Mouse (Mus musculus): ENCODE measurements around the gene Rbm10.

Rbm10 gene

DNA sequence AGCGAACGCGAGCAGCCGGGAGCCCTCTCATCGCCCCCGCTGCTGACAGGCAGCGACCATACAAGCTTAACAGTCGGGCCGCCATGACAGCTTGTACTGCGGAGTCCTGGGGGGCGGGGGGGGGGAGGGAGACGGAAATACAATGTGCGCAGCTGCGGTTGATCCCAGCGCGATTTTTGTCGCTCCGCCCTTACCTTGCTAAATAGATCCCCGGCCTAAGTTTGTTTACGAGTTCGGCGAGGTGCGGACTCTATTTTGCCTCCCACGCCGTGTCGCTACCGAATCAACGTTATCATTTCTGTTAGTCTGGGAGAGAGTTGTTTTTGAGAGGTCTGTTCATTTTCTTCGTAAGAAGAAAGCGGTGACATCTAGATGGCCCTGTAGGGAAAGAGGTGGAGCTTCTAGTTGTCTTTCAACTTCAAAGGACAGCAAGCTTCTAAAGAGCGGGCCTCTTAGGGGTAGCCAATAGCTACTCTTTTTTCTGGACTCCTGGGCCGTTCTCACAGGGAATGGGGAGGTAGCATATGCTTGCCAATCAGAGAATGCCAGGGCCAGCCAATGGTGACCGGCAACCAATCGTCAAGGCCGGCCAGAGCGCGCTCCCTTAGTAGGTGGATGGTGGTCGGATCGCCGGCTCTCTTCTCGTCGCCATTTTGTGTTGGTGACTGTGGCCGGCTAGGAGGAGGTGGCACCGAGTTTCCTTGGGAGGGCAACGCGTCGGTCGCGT is at the start of gene Rbm10, which contains the start of gene Ndufb11:
Rbm10 (plus strand) TSS at position 328 of the 727 bp plus-strand sequence.
Ndufb11 (minus strand) TSS at position 444 of the 727 bp plus-strand sequence.
- peak; percentile 81 to 88 for DNase-seq (ENCODE audit: low spot score in 2 of 2)

DNA sequence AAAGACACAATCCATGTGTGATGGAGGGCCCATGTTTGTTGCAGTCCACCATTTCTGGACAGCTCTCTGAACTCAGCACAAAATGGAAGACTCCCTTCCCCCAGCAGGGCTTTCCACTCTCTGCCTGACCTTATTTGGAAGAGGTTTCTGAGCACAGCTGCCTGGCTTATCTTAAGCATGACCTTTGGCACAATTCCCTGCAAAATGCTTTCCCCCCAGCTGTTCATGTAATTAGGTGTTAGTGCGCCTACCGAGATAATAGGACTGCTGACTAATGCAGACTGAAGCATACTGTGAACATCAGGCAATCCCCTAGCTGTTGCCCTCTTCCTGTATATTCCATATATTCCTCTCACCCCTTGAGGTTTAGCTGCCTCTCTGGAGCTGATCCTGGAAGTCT is 46.3 kb upstream of the Rbm10 start:
- peak in 1 of 2 experiments; percentile 1 for DNase-seq (ENCODE audit: low spot score in 2 of 2)

DNA sequence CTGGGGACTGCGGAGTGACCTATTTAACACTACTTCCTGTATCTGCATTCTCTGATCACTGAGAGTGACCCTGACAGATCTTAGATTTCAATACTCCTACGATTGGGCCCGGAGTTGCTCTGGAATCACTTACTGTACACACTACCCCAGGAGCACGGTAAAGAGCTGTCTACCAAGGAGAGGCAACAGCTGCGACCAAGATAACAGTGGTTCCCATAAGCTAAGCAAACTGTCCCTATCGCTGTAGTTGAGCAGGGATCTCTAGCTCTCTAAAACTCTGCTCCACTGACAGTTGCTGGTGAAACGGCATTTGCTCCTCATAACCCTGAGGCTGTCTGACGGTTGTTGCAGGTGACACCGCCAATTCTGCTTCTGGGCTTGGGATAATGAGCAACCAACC is 44.6 kb upstream of the Rbm10 start:
- no peak for DNase-seq (ENCODE audit: low spot score in 2 of 2)

DNA sequence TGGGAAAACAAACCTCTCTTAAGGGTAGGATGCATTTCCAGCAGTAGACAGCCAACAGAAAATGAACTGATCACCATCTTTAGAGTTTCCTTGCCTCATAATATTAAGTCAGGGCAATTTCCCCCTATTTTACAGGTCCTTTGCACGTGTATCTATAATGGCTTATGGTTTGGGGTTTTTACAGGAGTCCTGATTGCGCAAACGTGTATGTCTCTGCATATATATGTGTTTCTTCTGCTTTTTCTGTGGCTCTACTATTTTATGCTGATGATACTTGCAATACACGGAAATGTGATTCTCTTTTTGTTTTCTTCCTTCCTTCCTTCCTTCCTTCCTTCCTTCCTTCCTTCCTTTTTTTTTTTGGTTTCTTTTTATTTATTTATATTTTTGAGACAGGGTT is 43.4 kb upstream of the Rbm10 start:
- DNase-seq (ENCODE audit: low spot score in 2 of 2), result no peak

DNA sequence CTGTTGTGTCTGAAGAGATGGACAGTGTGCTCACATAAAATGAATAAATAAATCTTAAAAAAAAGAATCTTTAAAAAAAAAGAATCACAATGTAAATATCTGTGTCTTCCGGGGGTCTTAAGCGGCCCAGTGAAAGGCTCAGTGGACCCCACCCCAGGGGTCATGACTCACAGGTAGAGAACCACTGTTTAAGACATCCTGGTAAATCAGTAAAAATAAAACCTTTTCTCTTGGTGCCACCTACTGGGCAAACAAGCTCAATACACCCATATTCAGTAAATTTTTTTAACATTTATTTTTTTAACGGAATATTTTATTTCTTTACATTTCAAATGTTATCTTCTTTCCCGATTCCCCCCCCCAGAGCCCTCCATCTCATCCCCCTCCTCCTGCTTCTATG is 29.3 kb upstream of the Rbm10 start:
- DNase-seq (ENCODE audit: low spot score in 2 of 2), result no peak

DNA sequence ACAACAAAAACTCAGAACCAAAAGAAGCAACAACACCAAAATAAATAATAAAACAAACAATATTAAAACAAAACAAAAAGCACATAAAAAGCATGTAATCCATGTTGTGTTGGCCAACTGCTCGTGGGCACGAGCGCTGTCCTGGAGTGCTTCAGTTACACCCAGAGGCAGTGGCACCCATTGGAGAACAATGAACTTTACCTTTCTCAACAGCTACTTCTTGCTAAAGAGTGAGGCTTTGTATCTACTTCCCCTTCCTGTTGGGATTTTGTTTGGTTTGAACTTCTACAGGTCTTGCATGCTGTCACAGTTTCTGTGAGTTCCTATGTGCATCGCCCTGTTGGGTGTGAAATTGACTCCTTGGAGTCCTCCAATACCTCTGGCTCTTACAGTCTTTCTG is 8.8 kb upstream of the Rbm10 start:
- DNase-seq (ENCODE audit: low spot score in 2 of 2), result no peak

DNA sequence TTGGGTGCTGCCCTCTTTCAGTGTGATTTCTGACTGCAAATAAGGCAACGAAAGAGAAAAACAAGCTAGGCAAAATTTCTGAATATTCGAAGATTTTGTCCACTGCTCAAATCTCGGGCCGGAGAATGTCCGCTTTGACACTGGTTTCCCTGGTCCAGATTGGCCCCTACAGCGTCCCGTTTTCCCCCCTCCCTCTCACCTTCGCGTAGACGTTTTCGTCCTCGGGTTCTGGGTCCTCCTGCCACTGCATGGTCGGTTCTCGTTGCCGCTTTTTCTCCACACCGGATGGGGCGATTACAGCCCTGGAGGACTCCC is 485 bp upstream of the Rbm10 start:
- DNase-seq (ENCODE audit: low spot score in 2 of 2), result peak in 1 of 2 experiments; percentile 49

DNA sequence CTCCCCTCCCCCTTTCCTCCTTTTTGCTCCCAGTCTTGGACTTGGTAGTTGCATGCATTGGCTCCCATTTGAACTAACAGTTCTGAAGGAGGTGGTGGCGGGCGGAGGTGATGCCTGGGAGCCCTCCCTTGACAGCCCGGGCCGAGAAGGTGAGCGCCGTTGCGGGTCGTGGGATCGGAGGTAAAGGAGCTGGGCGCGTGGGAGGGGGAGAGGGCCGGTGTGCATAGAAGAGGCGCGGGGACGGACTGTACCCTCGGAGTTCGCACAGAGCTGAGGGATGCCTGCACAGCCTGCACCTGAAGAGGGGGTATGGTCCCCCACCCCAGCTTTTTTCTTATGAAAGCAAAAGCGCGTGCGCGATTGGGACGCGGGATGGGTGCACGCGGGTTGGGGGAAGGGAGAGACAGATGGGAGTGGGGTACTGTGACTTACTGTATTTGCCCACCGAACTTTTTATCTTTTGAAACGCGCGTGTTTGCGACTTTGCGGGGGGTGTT is 648 bp downstream of the Rbm10 start:
- no peak for DNase-seq (ENCODE audit: low spot score in 2 of 2)

DNA sequence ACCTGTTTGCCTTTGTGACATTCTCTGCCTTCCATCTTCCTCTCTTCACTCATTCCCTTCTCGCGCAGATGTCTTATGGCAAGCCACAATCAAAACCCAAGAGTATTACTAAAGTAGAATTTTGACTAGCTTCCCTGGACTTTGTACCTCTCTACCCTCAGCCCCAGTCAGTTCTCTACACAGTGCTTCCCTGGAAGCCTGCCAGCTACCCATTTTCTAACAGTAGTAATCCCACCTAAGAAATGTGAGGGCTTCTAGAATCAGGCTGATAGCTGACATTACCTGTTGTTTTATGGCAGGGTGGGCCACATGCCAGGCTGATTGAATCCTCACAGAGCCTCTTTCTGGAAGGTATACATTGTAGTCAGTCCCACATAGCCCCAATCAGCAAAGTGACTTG is 20.8 kb downstream of the Rbm10 start:
- DNase-seq (ENCODE audit: low spot score in 2 of 2), result no peak

DNA sequence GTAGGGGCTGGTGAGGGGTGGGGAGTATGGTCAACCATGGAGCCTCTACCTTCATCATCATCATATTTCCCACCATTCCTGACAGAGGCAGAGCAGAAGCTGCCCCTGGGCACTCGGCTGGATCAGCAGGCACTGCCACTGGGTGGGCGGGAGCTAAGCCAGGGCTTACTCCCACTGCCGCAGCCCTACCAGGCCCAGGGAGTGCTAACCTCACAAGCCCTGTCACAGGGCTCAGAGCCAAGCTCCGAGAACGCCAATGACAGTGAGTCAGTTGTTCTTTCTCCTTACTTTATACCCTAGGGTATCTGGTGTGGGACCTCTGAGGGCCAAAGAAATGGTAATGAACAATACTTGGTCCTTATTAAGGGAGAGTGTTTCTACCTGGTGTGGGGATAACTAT is 27.5 kb downstream of the Rbm10 start:
- DNase-seq (ENCODE audit: low spot score in 2 of 2), result no peak

DNA sequence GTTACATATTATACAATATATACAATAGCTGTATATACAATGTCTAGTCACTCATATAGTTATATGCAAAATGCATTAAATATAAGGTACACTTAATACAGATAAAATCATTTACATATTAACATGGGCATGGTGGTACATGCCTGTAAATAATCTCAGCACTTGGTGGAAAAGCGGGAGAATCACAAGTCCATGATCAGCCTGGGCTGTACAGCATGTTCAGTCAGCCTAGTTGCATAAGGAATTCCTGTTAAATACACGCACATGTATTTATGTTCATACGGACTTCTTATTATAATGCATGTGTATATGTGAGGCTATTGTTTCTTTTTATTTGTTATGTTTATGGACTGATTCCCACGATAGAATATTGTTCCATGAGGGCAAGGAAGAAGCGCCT is 40.3 kb downstream of the Rbm10 start:
- no peak for DNase-seq (ENCODE audit: low spot score in 2 of 2)

DNA sequence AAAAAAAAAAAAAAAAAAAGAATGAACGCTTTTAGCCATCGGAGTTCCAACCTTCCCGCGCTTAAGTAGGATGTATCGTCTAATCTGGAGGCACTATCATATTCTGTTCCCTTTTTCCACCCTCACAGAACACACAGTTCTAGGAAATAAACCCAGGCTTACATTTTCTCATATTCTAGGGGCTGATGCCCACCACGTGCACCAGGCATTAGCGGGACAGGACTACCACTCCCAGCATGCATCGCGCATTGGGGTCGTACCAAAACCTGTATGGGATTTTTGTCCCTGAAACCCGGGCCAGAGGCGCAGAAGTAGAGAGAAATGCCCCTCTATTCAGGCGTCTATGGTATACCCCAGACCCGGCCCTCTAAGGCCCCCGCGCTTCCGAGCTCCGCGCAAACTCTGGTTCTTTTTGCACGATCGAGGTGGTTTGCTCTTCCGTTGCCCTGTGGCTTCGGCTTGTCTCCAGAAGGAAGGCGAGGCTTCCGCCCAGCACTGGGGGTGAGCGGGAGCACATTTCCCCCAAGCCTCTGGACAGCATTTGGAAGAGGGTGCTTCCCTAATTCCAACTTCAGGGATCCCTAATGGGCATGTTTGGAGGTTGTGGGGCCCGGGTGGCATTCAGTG is 40.8 kb downstream of the Rbm10 start, which contains the start of gene Uba1:
Uba1 (plus strand) TSS at position 301 of the 627 bp plus-strand sequence.
- DNase-seq (ENCODE audit: low spot score in 2 of 2), result peak; percentile 50 to 85

DNA sequence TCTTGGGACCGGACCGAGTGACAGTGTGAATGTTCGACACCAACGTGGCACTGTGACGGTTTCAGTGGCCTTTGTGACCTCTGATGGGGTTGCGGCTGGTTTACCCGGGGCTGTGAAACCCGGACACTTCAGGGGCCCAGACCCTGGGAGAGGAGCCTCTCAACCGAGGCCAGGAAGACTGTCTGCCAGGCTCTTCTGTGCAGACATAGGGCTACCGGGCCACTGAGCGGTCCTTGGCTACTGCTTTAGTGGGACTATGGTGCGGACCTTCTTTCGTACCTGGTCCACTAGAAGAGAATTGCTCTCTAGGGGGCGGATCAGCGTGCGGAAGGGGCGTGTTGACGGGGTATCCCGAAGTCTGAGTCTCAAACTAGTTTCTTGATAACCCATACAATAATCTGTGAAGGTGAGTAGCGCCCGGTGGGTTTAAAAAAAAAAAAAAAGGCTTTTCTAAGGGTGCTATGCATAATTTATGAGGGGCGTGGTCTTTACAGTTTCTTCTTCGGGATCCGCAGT is 41.6 kb downstream of the Rbm10 start:
- DNase-seq (ENCODE audit: low spot score in 2 of 2), result no peak

DNA sequence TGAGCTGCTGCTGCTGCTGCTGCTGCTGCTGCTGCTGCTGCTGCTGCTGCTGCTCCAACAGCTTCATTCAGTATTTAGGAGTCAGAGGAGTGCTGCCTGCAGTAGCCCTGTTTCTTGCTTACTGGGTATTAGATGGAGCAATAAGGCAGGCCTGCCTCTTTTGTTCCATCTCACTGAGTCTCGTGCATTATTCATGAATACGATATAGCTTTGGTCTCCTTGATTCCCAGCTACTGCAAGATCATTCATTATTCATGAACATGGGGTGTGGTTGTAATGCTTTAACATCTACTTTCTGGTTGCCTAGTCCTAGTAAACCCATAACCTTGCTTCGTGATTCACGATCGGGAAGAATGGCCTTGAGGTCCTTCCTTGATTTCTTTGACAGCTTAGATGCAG is 45.0 kb downstream of the Rbm10 start:
- no peak for DNase-seq (ENCODE audit: low spot score in 2 of 2)

DNA sequence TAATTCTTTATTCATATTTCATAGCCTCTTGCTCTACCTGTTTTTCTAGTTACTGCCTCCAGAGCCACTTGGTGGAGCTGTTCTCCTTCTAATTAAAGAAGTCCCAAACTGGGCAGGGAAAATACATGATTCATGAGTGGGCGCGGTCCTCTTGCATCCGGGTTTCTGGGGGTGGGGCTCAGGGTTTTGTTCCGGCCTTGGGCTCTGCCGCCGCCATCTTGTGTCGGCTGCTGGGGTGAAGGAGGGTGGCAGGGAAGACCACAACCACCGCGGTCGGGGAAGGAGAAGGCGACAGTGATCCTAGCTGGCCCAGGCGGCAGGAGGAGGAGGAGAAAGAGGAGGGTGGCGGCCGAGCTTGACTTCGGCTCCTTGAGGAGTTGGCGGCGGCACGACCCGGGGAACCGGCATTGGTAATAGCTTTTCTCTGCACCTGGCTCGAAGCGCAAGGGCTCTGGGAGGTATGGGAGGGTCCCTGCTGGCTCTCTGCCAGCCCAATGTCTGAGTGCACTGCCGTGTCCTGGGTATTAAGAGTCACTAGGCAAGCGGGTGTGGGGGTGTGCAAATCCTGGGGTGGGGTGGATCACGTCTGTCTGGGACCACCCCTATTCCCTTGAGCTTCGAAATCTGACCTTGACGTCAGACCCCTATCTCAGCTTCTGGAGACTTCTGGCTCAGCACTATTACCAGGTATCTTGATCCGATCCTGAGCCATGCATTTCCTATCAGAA is 45.6 kb downstream of the Rbm10 start:
- peak; percentile 77 to 89 for DNase-seq (ENCODE audit: low spot score in 2 of 2)

DNA sequence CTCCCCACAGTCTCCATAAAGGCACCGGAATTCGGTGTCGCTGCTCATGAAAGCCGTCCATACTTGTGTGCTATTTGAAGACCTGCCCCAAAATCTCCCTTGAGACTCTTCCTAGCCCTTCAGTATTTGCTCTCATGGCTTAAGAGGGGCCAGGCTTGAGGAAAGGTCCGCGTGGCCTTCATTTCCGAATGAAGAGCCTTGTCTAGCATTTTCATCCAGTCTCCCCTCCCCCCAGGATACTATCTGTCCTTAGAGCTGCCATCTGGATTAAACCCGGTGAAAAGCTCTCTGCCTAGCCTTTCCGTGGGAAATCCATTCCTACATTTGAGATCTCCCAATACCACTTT is 46.1 kb downstream of the Rbm10 start:
- DNase-seq (ENCODE audit: low spot score in 2 of 2), result peak in 1 of 2 experiments; percentile 11

DNA sequence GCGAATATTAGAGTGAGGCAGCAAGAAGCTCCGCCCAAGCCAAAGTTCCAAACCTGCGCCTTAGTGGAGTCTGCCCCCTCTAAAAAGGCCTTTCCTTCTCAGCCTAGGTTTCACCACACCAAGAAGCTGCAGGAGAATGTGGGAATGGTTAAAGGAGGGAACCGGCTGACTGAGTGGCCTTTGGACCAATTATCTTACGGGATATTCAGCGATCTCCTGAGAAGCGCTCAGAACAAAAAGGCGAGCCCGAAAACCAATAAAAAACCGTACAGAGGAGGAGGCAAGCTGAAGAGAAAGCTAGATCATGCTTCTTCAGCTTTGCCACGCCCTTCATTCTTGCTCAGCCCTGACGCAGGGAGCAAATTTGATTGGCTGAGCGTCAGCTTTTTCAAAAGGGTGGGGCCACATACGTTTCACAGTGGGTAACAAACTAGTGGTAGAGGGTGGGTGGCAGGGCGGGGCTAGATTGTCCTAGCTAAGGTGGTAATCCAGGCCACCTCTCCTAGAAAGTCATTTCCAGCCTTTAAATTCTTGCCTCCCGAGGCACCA is 70.3 kb downstream of the Rbm10 start, which contains the start of gene Cdk16:
Cdk16 (plus strand) TSS at position 436 of the 549 bp plus-strand sequence.
- DNase-seq (ENCODE audit: low spot score in 2 of 2), result peak; percentile 89

DNA sequence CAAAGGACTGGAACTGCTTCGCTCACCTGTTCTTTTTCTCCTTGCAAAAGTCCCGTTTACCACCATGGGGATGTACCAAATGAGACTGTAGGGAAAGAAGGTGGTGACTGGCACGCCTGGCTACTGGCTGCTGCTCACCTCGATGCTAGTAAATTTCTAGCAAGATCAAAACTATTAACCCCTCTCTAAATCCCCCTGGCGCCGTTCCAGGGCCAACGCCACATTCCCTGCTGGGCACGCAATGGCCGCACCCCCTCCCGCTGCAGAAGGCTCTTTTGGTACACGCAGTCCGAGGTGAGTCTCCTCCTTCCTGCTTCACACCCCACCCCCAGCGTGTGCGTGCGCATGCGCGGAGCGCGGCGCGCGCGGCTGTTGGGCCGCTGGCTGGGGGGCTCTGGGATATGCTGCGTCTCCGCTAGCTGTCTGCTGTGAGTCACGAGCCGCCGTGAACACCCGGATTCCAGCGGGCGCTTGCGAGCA is 70.8 kb downstream of the Rbm10 start:
- DNase-seq (ENCODE audit: low spot score in 2 of 2), result peak; percentile 79 to 82

DNA sequence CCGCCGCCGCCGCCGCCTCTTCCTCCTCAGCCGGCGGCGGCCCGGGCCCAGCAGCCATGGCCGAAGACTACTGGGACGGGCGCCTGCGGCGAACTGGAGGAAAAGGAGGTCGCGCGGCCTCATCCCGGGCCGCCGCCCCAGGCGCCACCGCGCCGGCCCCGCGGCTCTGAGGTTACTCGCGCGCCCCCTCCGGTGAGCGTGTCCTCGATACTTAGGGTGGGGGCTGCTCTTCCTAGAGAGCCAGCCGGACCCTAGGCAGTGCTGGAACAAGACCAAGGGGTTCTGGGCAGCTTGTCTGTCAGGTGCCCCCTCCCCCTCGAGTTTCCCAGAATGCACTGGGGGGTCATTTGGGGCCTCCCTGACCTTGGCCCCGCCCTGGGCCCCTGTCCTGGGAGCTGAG is 71.3 kb downstream of the Rbm10 start:
- peak in 1 of 2 experiments; percentile 25 for DNase-seq (ENCODE audit: low spot score in 2 of 2)

DNA sequence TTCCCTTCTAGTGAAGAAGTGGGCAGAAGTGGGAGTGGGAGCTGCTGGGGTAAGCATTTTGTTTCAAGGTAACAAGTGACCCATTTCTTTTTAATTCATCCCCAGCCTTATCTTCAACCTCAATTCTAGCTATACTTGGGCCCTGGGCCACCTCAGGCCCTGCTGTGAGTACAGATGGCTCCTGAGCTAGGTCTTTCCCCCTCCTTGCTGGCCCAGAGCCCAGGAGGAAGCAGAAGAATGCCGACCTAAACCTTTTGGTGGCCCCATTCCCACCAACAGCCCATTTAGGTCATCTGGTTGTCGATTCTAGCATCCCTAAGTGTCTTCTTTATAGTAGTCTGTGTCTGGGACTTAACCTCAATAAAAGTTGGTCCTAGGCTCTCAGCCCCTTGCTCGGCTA is 74.3 kb downstream of the Rbm10 start:
- DNase-seq (ENCODE audit: low spot score in 2 of 2), result no peak

DNA sequence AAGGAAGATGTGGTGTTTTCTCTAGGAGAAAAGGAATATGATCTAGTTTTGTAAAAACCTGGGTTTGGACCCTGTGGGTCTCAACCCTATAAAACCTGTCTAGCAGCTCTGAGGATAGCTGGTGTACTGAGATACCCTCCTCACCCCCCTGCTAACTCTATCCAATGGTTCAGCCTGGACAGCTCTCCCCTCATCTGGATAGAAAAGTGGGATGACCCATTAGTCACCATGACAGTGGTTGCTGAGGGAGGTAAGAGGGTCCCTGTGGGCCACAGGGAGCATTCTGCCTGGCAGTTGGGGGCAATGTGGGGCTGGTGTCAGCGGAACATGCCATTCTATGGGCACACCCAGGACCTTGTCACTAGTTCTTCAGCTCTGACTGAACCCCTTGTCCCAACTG is 75.3 kb downstream of the Rbm10 start:
- DNase-seq (ENCODE audit: low spot score in 2 of 2), result no peak

DNA sequence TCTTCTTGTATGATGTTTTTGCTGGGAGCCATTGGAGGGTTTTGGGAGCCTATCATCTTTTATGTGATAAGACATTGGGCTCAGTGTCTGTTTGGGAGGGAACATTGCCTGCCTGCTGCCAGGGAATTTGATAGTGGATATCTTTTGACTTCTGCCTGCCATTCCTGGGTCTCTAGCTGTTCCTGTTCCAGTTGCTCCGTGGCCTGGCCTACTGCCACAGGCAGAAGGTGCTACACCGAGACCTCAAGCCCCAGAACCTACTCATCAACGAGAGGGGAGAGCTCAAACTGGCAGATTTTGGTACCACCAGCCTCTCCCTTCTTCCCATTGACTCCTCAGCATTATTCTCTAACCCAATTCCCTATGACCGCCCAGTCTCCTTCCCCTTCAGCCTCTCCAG is 78.5 kb downstream of the Rbm10 start:
- DNase-seq (ENCODE audit: low spot score in 2 of 2), result no peak

All from left cerebral cortex, adult 9 months (tissue).